Mouse (Mus musculus): ENCODE measurements around the gene Kpna2. TPM values are rescaled to one million over a fixed set of nuclear protein-coding genes. Genes with fewer than 3 reads are reported as not detected.
"Not testable (repeated sequence)": the region's sequence is repeated elsewhere in the genome, so short reads cannot be mapped to it uniquely, and the experiment has no call there.

Gene Kpna2
- 10 to 100 TPM in 3 of 4 experiments, 1 to 10 TPM in 1; 8.2 to 15.4 (median 13.4) TPM for total RNA-seq (2022)

GRCm38 (mm10) chr11:106999151-106999948 lies at the start of gene Kpna2:
Gene Kpna2 (minus strand): TSS chr11:106999541.
- peak; percentile 74 to 82 for DNase-seq (ENCODE audit: low spot score in 2 of 2)

GRCm38 (mm10) chr11:107046766-107047620 lies 47.7 kb upstream of the Kpna2 start:
- DNase-seq (ENCODE audit: low spot score in 2 of 2): no peak

- no peak for DNase-seq (ENCODE audit: low spot score in 2 of 2)
Observed at GRCm38 (mm10) chr11:107045546-107045945, 46.2 kb upstream of the Kpna2 start.

DNA sequence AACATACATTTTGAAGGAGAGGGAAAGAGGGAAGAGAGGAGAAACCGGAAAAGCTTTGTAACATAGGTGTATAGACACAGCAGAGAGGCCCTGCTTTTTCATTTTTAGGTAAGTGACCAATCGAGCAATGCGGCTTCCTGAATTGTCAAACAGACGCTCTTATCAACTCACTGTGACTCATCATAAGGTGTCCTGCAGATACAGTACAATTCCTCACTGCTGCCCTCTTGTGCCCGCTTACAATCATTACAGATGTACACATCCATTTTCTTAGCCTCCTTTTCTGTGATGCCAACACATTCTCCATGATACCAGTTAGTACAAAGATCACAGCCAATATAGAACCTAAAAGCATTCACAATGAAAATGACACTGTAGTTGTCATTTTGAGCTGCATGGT lies 45.0 kb upstream of the Kpna2 start:
- DNase-seq (ENCODE audit: low spot score in 2 of 2): peak in 1 of 2 experiments; percentile 31

- no peak for DNase-seq (ENCODE audit: low spot score in 2 of 2)
Observed at GRCm38 (mm10) chr11:107043361-107043760, 44.0 kb upstream of the Kpna2 start.

DNA sequence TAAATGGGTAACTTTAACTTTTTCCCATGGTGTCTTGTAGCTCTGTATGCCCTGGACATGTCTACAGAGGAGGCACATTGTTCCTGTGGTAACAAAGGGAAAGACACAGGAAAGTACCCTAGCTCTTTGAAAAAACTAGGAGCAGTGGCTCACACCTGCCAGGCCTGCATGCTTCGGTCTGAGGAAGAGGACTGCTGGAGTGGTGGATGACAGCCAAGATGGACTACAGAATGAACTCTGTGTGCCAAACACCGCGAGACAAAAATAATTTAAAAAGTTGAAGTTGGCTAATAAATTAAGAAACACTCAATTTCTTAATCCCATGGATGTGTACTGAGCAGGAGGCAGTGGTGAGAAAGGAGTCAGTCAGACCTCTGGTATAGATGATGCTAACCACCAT lies 42.1 kb upstream of the Kpna2 start:
- no peak for DNase-seq (ENCODE audit: low spot score in 2 of 2)

DNA sequence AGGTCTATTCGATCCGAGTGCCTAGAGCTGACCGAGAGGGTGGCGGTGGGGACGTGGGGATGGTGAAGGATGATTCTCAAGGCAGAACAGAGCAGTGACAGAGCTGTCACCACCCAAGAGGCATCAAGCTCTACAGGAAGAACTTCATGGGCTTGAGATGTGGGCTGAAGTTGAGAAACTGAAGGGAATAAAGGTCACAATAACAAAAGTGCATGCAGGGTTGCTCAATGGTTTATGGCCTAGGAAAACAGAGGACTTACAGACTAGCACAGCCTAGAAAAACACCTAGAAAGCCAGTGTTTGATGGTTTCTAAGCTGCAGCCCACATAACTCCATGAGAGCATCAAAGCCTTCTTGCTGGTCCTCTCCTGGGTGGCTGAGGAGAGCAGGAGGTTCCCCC lies 40.1 kb upstream of the Kpna2 start:
- no peak for DNase-seq (ENCODE audit: low spot score in 2 of 2)

DNA sequence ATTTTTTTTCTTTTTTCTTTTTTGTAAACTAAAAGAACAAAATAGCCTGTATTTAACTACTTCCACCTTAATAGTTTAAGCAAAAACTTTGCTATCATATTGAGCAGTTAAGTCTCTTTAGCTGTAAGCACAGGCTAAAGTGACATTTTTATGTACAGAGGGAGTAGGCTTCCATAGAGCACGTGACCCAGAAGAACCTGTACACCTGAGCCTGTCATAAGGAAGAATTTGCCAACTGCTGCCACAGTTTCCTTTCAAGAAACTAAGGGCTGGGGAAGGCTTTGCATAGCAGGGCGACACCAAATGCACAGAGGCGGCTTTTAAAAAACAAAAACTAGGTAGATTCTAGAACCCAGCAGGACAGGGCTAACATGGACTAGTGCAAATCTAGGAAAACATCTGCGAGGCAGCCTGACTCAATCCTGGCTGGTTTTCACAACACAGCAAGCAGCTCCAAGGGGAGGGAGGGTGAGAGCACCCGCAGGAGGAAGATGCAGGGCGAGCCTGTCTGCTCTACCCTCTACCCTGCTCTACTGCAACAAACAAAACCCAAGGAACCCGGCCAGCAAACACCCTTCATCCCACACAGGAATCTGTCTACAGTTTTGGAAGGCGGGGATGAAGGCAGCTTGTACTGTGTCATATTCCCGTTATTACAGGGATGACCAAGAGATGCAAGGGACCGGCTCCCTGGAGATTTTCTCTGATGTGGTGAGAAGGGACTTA lies 34.9 kb upstream of the Kpna2 start:
- no peak for DNase-seq (ENCODE audit: low spot score in 2 of 2)

DNA sequence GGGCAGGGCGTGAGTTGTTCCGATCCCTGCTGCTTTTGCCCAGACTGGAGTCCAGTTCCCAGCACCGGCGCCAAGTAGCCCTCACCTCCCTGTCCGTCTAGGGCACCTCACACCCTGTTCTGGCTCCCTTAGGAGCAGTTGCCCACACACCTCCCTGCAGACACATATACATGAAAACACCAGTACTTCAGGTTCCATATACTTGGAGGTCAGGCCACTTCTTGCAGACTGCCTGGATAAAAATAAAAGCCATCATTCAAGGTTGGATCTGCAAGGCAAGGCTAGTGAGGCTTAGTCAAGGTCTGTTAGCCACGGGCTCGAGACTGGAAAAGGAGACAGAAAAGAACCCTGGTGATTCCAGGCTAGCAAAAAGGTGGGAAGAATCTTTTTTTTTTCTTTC lies 32.3 kb upstream of the Kpna2 start:
- no peak for DNase-seq (ENCODE audit: low spot score in 2 of 2)

GRCm38 (mm10) chr11:107029536-107029935 lies 30.2 kb upstream of the Kpna2 start:
- no peak for DNase-seq (ENCODE audit: low spot score in 2 of 2)

- DNase-seq (ENCODE audit: low spot score in 2 of 2): no peak
Observed at GRCm38 (mm10) chr11:107028754-107029153, 29.4 kb upstream of the Kpna2 start.

GRCm38 (mm10) chr11:107028275-107028618 lies 28.9 kb upstream of the Kpna2 start:
- DNase-seq (ENCODE audit: low spot score in 2 of 2): no peak

GRCm38 (mm10) chr11:107027431-107028274 lies 28.3 kb upstream of the Kpna2 start:
- DNase-seq (ENCODE audit: low spot score in 2 of 2): peak; percentile 83 to 89

- no peak for DNase-seq (ENCODE audit: low spot score in 2 of 2)
Observed at GRCm38 (mm10) chr11:107026554-107027430, 27.5 kb upstream of the Kpna2 start.

GRCm38 (mm10) chr11:107025411-107026321 lies 26.3 kb upstream of the Kpna2 start, which contains the start of gene 1810010H24Rik:
Gene 1810010H24Rik (plus strand): TSS chr11:107025681.
- no peak for DNase-seq (ENCODE audit: low spot score in 2 of 2)

GRCm38 (mm10) chr11:107024406-107024805 lies 25.1 kb upstream of the Kpna2 start:
- DNase-seq (ENCODE audit: low spot score in 2 of 2): no peak

DNA sequence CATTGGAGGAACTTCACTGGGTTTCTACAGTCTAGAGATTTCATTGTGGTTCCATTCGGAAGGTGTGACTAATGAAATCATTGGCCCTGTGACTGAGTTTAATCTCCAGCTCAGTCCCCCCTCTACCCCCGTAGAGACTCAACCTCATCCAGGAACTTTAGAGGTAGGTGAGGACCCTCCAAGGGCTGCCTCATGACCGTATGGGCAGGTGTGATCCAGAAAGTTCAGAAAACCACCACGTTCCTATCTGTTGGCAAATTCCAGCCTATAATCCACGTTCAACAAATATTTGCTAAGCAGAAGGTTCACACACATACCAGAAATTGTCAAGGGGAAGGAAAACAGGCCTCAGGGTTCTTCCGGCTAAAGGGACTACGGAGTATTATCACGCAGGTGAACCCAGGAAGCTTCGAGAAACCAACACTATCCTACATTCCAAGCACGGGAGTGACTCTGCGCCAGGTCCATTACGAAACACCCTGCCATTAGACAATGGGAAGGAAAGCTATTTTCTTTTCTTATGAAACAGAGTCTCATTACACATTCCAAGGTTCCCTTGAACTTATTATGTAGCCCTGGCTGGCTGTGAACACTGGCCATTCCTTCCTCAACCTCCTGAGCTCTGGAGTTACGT lies 22.8 kb upstream of the Kpna2 start:
- DNase-seq (ENCODE audit: low spot score in 2 of 2): no peak

DNA sequence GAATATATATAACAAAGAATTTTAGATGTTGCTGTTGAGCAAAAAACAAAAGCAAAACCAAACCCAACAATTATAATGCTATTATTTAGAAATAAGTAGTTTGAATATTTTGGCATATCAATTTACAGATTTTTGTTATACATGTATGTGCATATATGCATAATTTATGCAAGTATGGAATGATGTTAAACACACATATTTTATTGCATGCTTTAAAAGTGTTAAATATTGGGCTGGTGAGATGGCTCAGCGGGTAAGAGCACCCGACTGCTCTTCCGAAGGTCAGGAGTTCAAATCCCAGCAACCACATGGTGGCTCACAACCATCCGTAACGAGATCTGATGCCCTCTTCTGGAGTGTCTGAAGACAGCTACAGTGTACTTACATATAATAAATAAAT lies 20.4 kb upstream of the Kpna2 start:
- not testable (repeated sequence) for DNase-seq (ENCODE audit: low spot score in 2 of 2)

Measured in gastrocnemius, adult 8-10 months (tissue).